Mouse (Mus musculus) common myeloid progenitor, adult 5-6 weeks (primary cell): ENCODE measurements around the gene Brd2. TPM values are rescaled to one million over a fixed set of nuclear protein-coding genes. Genes with fewer than 3 reads are reported as not detected.

Experiments used
- ATAC-seq: replicated peaks from 2 replicates; pipeline ENCODE4 v1.8.0; 2016; ENCODE audit warnings: low read depth, mild to moderate bottlenecking, moderate TSS enrichment, inconsistent platforms; ENCODE audit not compliant: poor library complexity, severe bottlenecking
- total RNA-seq: library from RNA; stranded (forward); fragments of 200-1000, 187-1606 nt; gene quantifications from 2 replicates; pipeline ENCODE4 v1.2.3, GENCODE M21; 2017

Brd2 gene
- total RNA-seq, 1 experiment from 2014 or later: 388 TPM

DNA sequence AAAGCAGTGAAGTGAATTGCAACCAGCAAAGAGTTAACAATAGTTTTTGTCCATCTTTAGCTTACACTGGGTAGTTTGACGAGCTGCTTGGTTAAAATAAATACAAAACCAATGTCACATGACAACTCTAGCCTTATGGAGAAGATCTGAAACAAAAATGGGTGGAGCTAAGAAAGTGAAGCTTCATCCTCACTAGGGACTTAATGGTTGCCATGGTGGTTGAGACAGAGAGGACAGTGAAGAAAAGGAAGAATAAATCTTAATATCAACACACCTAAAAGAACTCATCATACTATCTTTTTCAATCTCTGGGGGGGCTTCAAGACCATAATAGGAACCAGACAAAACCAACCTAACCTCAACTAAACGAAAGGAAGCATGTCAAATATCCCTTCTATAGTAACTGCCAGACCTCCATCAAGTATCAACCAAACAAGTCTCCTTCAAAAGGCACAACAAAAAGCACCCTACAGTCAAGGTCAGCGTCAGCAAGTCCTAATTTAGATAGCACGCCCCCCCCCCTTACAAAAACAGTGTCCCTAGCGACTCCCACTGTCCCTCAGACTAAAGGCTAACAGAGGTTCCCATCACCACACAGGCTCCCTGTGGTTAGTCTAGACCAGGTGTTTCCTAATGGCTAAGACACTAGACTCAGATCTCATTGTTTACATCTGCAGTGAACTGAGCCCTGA lies 4.9 kb downstream of the Brd2 start:
- ATAC-seq: no peak

GRCm38 (mm10) chr17:34116736-34117370 lies 5.6 kb downstream of the Brd2 start:
- no peak for ATAC-seq

- no peak for ATAC-seq
Measured at GRCm38 (mm10) chr17:34114114-34114513, 8.3 kb downstream of the Brd2 start.

- ATAC-seq: no peak
Measured at GRCm38 (mm10) chr17:34110309-34110708, 12.1 kb downstream of the Brd2 start.

DNA sequence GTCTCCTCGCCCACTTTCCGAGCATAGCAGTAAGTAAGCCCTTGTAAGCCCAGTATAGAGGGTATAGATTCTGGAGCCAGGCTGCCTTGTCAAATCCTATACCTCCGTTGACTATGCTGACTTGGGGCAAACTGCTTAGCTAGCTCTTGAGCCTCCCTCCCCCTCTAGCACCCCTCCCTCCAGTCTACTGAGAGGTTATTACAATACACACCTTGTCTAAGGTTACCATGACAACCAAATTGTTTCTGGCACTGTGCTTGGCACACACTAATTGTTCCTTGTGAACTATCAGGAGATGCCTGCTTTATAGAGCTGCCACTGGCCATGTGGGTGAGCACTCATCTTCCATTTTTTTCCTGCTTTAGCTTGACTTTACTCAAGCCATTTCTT lies 12.6 kb downstream of the Brd2 start:
- ATAC-seq: peak; percentile 13; the same call in 1 of the 2 replicates

GRCm38 (mm10) chr17:34109038-34109805 lies 13.2 kb downstream of the Brd2 start:
- peak; percentile 36; the same call in 1 of the 2 replicates for ATAC-seq

- ATAC-seq: no peak
Measured at GRCm38 (mm10) chr17:34108460-34108859, 14.0 kb downstream of the Brd2 start.

DNA sequence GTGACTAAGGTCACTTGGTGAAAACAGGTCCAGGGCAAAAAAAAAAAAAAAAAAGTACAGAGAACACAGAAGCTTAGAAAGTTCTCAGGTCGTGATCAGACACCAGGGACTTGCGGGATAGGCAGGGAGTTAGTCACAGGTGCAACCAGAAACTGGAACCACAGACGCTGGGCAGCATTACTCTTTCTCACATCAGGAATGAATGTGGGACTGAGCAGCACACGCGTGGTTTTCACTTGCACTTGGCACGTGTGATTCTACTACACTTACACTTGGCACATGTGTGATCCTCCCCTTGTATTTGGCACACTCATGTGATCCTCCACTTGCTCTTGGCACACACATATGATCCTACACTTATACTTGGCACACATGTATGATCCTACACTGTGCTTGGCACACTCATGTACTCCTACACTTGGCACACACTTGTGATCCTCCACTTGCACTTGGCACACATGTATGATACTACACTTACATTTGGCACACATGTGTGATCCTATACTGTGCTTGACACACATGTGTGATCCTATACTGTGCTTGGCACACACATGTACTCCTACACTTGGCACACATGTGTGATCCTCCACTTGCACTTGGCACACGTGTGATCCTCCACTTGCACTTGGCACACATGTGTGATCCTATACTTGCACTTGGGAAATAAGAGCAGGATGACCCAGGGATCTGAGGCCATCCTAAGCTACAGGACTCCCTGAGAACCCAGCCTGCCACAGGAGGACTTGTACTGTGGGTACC lies 15.1 kb downstream of the Brd2 start:
- no peak for ATAC-seq

DNA sequence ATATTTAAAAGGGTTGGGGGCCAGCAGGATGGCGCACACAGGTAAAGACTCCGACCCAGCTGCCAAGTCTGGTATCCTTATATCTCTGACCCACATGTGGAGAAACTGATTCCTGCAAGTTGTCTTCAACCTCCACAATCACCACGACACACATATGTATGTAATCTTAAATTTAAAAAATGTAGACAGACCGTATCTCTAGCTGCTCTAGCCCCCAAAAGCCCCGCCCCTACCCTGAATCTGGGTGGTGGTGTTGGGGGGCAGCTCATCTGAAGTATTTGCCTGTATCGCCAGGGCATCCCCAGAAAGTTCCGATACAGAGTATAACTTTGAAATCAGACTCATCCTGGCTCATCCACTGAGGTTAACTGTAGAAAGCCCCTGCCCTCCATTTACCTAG lies 15.9 kb downstream of the Brd2 start:
- no peak for ATAC-seq

- ATAC-seq: no peak
Measured at GRCm38 (mm10) chr17:34104804-34105203, 17.6 kb downstream of the Brd2 start.

DNA sequence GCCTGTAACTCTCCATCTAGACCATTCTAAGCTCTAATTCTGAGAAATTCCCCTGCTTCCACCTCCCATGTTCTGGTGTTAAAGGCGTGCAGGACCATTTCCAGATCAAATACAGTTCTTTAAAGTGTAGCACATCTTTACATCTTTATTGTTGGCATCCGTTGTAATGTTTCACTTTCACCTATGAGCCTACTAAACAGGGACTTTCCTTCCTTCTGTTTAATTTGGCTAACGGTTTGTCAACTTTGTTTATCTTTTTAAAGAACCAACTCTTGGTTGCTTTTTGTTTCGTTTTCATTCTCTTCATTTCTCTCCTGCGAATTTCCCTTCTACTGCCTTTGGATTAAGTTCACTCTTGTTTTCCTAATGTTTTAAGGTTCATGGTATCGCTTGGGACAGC lies 19.6 kb downstream of the Brd2 start:
- ATAC-seq: no peak

GRCm38 (mm10) chr17:34101604-34102032 lies 20.8 kb downstream of the Brd2 start:
- ATAC-seq: peak; percentile 82

- ATAC-seq: no peak
Measured at GRCm38 (mm10) chr17:34101185-34101584, 21.2 kb downstream of the Brd2 start.

DNA sequence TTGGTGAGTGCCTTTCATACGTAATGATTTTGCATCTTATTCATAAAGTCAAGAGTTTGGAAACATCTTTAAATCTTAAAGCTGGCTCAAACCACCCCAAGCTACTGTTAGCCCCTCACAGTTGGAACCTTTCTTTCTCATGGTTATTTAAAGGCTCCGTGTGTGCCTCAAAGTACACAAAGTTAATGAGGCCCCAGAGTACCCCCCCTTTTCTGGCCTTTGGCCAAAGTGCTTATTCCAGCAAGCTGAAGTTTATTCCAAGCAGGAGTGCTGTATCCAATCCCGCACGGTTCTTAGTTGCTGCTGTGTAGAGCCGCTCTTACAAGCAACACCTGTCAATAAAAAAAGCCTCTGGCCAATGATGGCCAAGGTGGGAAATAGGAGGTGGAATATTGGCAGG lies 22.9 kb downstream of the Brd2 start:
- ATAC-seq: no peak

DNA sequence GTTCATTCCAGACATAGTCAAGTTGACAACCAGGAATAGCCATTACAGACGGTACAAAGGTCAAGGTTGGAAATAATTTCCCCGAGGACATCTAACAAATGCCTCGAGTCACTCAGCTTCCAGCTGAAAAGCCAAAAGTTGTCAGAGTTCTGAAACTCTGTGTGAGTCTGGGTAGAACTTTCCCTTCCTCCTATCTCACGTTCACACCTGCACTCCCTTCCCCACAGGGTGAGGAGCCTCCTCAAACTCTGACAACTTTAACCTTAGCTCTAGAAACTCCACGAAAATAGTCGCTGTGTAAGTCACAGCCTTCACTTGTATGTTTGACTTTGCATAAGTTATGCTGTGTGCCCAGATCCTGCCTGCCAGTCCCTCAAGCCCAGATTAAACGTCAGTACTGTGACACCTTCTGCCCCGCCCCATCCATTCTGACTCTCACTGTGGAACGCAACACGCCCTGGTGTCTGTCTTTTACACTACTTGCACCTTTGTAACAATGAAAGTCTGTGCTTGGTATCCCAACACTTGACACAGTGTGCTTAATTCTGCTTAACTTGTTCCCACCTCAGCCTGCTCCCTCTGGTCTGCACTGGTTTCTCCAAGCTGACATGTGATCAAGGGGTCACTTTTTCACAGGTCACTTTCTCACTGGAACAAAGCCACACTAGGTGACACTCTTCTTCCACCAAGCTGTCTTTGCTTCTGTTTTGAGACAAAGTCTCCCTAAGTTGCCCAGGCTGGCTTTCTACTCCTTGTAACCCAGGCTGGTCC lies 23.5 kb downstream of the Brd2 start:
- no peak for ATAC-seq

DNA sequence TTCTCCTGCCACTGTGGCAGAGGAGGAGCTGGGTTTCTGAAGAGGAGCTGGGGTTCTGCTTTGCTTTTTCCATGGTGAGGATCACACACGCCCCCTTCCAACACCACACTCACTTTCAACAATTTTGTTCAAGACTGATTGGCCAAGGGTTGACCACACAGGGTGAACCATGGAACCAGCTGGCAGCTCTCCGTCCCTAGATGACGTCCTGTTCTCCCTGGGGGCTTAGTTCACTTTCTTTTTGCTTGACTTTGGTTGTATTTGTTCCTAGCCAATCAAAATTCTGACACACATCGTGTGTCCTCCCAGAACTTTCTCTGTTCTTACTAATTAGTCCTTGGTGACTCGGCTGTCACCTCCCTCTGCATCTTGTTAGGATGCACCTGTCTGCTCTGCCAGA lies 25.2 kb downstream of the Brd2 start:
- no peak for ATAC-seq

- 0 out of 2 replicates have a peak, but pooled peaks have one; percentile 20 for ATAC-seq
Measured at GRCm38 (mm10) chr17:34096497-34097010, 25.9 kb downstream of the Brd2 start.

GRCm38 (mm10) chr17:34094283-34095035 lies 28.0 kb downstream of the Brd2 start:
- ATAC-seq: no peak
